Mouse (Mus musculus): ENCODE measurements around the gene Jazf1. TPM values are rescaled to one million over a fixed set of nuclear protein-coding genes. Genes with fewer than 3 reads are reported as not detected.

The Jazf1 gene
- polyA plus RNA-seq, 1 experiment = not detected

DNA sequence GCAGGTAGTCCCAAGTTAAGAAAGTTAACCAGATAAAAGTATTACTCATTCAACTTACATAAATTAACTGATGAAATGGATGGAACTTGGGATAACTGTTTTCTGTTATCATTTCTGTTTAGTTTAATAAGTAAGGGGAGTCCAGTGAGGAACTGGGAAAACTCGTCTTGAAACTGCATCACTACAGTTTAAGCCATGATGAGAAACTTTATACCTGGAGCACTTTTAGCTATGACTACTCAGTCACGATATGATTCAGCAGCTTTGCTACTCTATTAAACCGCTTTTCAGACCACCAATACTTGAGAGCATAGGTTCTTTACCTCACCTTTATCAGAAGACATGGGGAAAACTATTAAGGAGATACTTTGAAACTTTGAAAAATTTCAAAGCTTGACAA lies 1.5 kb downstream of the Jazf1 start:
- no peak for TF ChIP-seq GATA1 (IDR thresholded peaks at IDR 0.05; ENCODE audit: low read length)
- TF ChIP-seq TAL1 (IDR thresholded peaks at IDR 0.05; ENCODE audit: low read length) = no peak
- H3K27me3 ChIP-seq (ENCODE audit: control insufficient read depth) = peaks cover 47% of the 10 kb centered on the region
- no peaks in the 10 kb centered on the region for H3K9me3 ChIP-seq (ENCODE audit: control insufficient read depth, low read length)
- H3K4me3 ChIP-seq (replicated peaks) = no peak overlapping the region
- peaks cover 2% of the 10 kb centered on the region; the same call in 1 of the 2 replicates for H3K4me1 ChIP-seq (ENCODE audit: control insufficient read depth)
- no peaks in the 10 kb centered on the region for H3K36me3 ChIP-seq (ENCODE audit: control insufficient read depth)

DNA sequence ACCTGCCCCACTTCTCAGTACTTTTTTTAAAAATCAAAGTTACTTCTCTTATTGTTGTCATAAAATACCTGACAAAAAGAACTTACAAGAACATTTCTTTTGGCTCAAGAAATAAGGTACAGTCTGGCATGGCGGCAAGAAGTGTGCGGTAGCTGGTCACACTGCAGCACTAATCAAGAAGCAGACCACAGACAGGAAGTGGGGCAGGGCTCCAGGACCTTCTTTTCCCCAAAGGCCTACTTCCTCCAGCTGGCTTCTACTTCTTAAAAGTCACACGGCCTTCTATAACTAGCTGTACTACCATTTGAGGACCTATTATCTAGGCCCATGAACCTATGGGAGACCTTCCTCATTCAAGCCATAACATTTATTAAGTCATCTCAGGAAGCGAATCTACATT lies 4.4 kb downstream of the Jazf1 start:
- no peak for TF ChIP-seq TAL1 (IDR thresholded peaks at IDR 0.05; ENCODE audit: low read length)
- no peak for TF ChIP-seq GATA1 (IDR thresholded peaks at IDR 0.05; ENCODE audit: low read length)
- H3K36me3 ChIP-seq (ENCODE audit: control insufficient read depth) = no peaks in the 10 kb centered on the region
- no peak overlapping the region for H3K4me3 ChIP-seq (replicated peaks)
- H3K9me3 ChIP-seq (ENCODE audit: control insufficient read depth, low read length) = no peaks in the 10 kb centered on the region
- peaks cover 33% of the 10 kb centered on the region for H3K27me3 ChIP-seq (ENCODE audit: control insufficient read depth)
- peaks cover 2% of the 10 kb centered on the region; the same call in 1 of the 2 replicates for H3K4me1 ChIP-seq (ENCODE audit: control insufficient read depth)

GRCm38 (mm10) chr6:53054909-53055308 lies 13.5 kb downstream of the Jazf1 start:
- Histone ChIP-seq H3K9me3 (ENCODE audit: control insufficient read depth, low read length) (no peaks in the 10 kb centered on the region), H3K4me3 (replicated peaks) (no peak overlapping the region), H3K36me3 (ENCODE audit: control insufficient read depth) (no peaks in the 10 kb centered on the region), H3K4me1 (ENCODE audit: control insufficient read depth) (no peaks in the 10 kb centered on the region), H3K27me3 (ENCODE audit: control insufficient read depth) (no peaks in the 10 kb centered on the region)
- TF ChIP-seq GATA1 (IDR thresholded peaks at IDR 0.05; ENCODE audit: low read length) (no peak), TAL1 (IDR thresholded peaks at IDR 0.05; ENCODE audit: low read length) (no peak)

DNA sequence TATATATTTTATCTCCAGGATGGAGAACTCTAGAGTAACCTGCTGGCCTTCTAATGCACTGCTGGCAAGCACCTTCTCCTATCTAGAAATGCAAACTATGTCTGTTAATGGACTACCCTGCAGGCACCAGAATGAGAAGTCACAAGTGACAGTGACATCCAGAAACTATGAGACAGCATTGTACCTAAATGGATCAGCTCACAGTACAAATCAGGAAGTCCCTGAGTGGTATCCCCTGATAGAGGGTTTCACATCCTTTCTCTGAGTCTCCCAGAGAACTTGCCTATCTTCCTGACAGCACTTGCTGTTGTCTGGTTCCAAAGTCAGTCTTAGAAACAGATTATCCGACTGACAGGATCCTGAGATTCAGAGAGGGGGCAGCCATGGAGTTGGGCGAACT lies 22.9 kb downstream of the Jazf1 start:
- TF ChIP-seq GATA1 (IDR thresholded peaks at IDR 0.05; ENCODE audit: low read length) = no peak
- TF ChIP-seq TAL1 (IDR thresholded peaks at IDR 0.05; ENCODE audit: low read length) = no peak
- Histone ChIP-seq H3K36me3 (ENCODE audit: control insufficient read depth) (no peaks in the 10 kb centered on the region), H3K4me3 (replicated peaks) (no peak overlapping the region), H3K27me3 (ENCODE audit: control insufficient read depth) (no peaks in the 10 kb centered on the region), H3K9me3 (ENCODE audit: control insufficient read depth, low read length) (no peaks in the 10 kb centered on the region), H3K4me1 (ENCODE audit: control insufficient read depth) (no peaks in the 10 kb centered on the region)

DNA sequence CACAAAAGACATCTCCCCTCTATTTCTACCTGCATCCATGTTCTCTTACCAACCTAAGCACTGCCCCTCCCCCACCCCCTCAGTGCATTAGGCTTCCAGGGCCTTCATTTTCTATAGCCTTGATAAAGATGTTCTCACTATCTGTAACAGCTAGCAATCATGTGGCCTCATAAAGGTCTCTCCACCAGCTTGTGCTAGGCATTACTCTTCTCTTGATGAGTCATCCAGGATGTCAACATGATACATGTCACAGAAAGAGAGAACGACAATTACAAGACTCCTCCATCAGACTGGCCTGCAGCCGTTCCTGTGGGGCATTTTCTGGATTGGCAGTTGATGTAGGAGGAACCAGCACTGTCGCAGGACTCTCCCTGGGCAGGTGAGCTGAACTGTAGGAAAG lies 30.3 kb downstream of the Jazf1 start:
- TF ChIP-seq GATA1 (IDR thresholded peaks at IDR 0.05; ENCODE audit: low read length) (no peak), TAL1 (IDR thresholded peaks at IDR 0.05; ENCODE audit: low read length) (no peak)

GRCm38 (mm10) chr6:53034362-53035011 lies 33.9 kb downstream of the Jazf1 start:
- TF ChIP-seq TAL1 (IDR thresholded peaks at IDR 0.05; ENCODE audit: low read length) (no peak), GATA1 (IDR thresholded peaks at IDR 0.05; ENCODE audit: low read length) (no peak)
- no peaks in the 10 kb centered on the region for H3K9me3 ChIP-seq (ENCODE audit: control insufficient read depth, low read length)
- no peak overlapping the region for H3K4me3 ChIP-seq (replicated peaks)
- H3K27me3 ChIP-seq (ENCODE audit: control insufficient read depth) = no peaks in the 10 kb centered on the region
- no peaks in the 10 kb centered on the region for H3K36me3 ChIP-seq (ENCODE audit: control insufficient read depth)
- H3K4me1 ChIP-seq (ENCODE audit: control insufficient read depth) = no peaks in the 10 kb centered on the region

More for the DNA sequence above, 30.3 kb downstream of the Jazf1 start:
- Histone ChIP-seq H3K27me3 (ENCODE audit: control insufficient read depth) (no peaks in the 10 kb centered on the region), H3K9me3 (ENCODE audit: control insufficient read depth, low read length) (no peaks in the 10 kb centered on the region), H3K36me3 (ENCODE audit: control insufficient read depth) (no peaks in the 10 kb centered on the region), H3K4me1 (ENCODE audit: control insufficient read depth) (no peaks in the 10 kb centered on the region), H3K4me3 (replicated peaks) (no peak overlapping the region)

DNA sequence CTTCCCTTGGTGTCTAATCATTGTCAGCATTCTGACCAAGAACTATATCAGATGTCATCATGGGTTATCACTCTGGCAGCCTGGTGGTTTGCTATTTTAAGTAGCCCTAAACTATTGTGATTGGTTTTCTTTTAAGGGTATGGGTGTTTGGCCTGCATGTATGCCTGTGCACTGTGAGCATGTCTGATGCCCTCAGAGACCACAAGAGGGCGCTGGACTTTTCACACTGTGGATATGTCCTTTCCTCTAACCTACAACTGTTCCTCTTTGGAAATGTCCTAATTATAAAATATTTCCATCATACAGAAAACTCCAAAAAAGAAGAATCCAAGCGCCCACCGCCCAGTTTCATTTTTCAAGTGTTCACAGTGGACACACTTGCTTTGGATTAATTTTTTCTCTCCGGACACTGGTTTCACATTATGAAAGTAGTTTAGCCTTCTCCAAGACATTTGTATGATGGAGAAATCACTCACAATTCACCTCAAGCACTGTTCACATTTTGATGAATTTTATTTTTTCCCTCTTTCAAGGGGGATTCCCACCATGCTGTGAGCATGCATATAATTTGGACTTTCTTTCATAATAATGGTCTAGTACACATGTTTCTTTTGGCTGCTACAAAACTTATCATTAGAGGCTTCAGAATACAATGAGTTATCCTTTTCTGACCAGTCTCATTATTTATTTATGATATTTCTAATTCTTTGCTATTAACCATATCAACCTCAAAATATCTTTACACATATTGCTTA lies 35.5 kb downstream of the Jazf1 start:
- no peak for TF ChIP-seq TAL1 (IDR thresholded peaks at IDR 0.05; ENCODE audit: low read length)
- no peak for TF ChIP-seq GATA1 (IDR thresholded peaks at IDR 0.05; ENCODE audit: low read length)
- Histone ChIP-seq H3K36me3 (ENCODE audit: control insufficient read depth) (no peaks in the 10 kb centered on the region), H3K9me3 (ENCODE audit: control insufficient read depth, low read length) (no peaks in the 10 kb centered on the region), H3K4me3 (replicated peaks) (no peak overlapping the region), H3K4me1 (ENCODE audit: control insufficient read depth) (no peaks in the 10 kb centered on the region), H3K27me3 (ENCODE audit: control insufficient read depth) (no peaks in the 10 kb centered on the region)

DNA sequence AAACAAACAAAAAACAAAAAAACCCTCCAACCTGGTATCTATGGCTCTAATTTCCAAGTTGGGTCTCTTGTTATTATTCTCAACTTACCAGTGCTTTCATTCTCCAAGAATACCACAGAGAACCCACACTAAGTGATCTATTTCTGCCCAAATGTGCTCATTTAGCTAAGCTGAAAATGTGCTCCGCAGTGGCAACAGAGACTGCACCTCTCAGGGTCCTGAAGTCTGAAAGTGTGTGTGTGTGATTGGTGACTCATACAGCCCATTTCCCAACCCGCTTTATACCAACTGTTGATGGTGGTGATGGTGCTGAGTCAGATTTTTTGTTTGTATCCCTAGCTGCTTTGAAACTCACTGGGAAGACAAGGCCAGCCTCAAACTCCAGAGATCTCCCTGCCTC lies 46.4 kb downstream of the Jazf1 start:
- Histone ChIP-seq H3K9me3 (ENCODE audit: control insufficient read depth, low read length) (no peaks in the 10 kb centered on the region), H3K36me3 (ENCODE audit: control insufficient read depth) (no peaks in the 10 kb centered on the region), H3K27me3 (ENCODE audit: control insufficient read depth) (no peaks in the 10 kb centered on the region), H3K4me3 (replicated peaks) (no peak overlapping the region), H3K4me1 (ENCODE audit: control insufficient read depth) (no peaks in the 10 kb centered on the region)
- TF ChIP-seq TAL1 (IDR thresholded peaks at IDR 0.05; ENCODE audit: low read length) (no peak), GATA1 (IDR thresholded peaks at IDR 0.05; ENCODE audit: low read length) (no peak)

DNA sequence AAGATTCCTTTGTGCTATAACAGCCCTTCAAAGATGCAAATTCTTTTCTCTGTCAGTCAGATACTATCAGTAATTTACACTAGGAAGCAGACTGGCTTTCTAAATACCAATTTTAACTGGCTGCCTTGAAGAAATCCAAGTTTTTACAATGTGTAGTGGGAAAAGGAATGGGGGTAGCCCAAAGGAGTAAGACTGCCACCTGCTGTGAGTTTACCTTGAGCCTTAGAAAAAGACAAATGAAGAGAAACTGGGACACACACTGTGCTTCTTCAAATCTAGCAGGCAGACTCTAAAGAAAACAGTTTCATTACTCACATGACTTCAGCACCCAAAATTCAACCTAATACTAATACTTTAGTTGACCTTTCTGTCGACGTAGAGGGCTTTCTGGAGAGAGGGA lies 47.4 kb downstream of the Jazf1 start:
- H3K27me3 ChIP-seq (ENCODE audit: control insufficient read depth) = no peaks in the 10 kb centered on the region
- H3K4me3 ChIP-seq (replicated peaks) = no peak overlapping the region
- TF ChIP-seq GATA1 (IDR thresholded peaks at IDR 0.05; ENCODE audit: low read length) = no peak
- no peak for TF ChIP-seq TAL1 (IDR thresholded peaks at IDR 0.05; ENCODE audit: low read length)
- no peaks in the 10 kb centered on the region for H3K36me3 ChIP-seq (ENCODE audit: control insufficient read depth)
- no peaks in the 10 kb centered on the region for H3K9me3 ChIP-seq (ENCODE audit: control insufficient read depth, low read length)
- H3K4me1 ChIP-seq (ENCODE audit: control insufficient read depth) = no peaks in the 10 kb centered on the region
